Mouse (Mus musculus) heart, embryonic 14.5 days (tissue): Measurements from ENCODE around the gene Tanc1. TPM values are rescaled to one million over a fixed set of nuclear protein-coding genes. Genes with fewer than 3 reads are reported as not detected.

Experiments used
- ATAC-seq: fragments of 200-750 bp; cut with Nextera tagmentation; 2 replicates; pipeline ENCODE4 v1.8.0; 2017; ENCODE audit warnings: low read depth, moderate TSS enrichment; ENCODE audit not compliant: insufficient number of reproducible peaks, insufficient read depth, low FRiP score
- H3K27ac ChIP-seq, 2 experiments: fragments of 200-500 bp in 1 of 2; fragments of 300-500 bp in 1 of 2; sonication (generic) in 1 of 2; replicated peaks in 1 of 2; 2 replicates each; pipeline ENCODE4 v1.5.1; 2012 to 2014; ENCODE audit warnings: low read depth in 2 of 2, low read length in 2 of 2, control low read depth in 1 of 2, mild to moderate bottlenecking in 1 of 2, mixed read lengths in 1 of 2; ENCODE audit not compliant: control insufficient read depth in 1 of 2, insufficient read depth in 1 of 2
- H3K27me3 ChIP-seq: fragments of 300-500 bp; sonication (generic); 2 replicates; pipeline ENCODE4 v1.6.1; 2014; ENCODE audit warnings: mild to moderate bottlenecking, low read length, control low read depth; ENCODE audit not compliant: control insufficient read depth, insufficient read depth
- H3K36me3 ChIP-seq: fragments of 300-500 bp; sonication (generic); 2 replicates; pipeline ENCODE4 v1.6.1; 2014; ENCODE audit warnings: mild to moderate bottlenecking, control low read depth, low read length, mixed read lengths; ENCODE audit not compliant: control insufficient read depth, insufficient read depth
- H3K4me1 ChIP-seq, 2 experiments: fragments of 200-500 bp in 1 of 2; fragments of 300-500 bp in 1 of 2; sonication (generic) in 1 of 2; 2 replicates each; pipeline ENCODE4 v1.6.1; 2012 to 2014; ENCODE audit warnings: low read length in 2 of 2, control low read depth in 1 of 2, mixed read lengths in 1 of 2; ENCODE audit not compliant: control insufficient read depth in 2 of 2, insufficient read depth in 2 of 2
- H3K4me2 ChIP-seq: fragments of 300-500 bp; sonication (generic); 2 replicates; pipeline ENCODE4 v1.6.1; 2014; ENCODE audit warnings: mild to moderate bottlenecking, low read length
- H3K4me3 ChIP-seq, 2 experiments: fragments of 200-500 bp in 1 of 2; fragments of 300-500 bp in 1 of 2; sonication (generic) in 1 of 2; 2 replicates each; pipeline ENCODE4 v1.5.1; 2012 to 2014; ENCODE audit warnings: low read length in 2 of 2, mild to moderate bottlenecking in 2 of 2, control low read depth in 1 of 2, low read depth in 1 of 2, moderate library complexity in 1 of 2; ENCODE audit not compliant: control insufficient read depth in 1 of 2, insufficient read depth in 1 of 2
- H3K9ac ChIP-seq: fragments of 300-500 bp; sonication (generic); 2 replicates; pipeline ENCODE4 v1.6.1; 2014; ENCODE audit warnings: mild to moderate bottlenecking, low read length
- H3K9me3 ChIP-seq: fragments of 300-500 bp; sonication (generic); 2 replicates; pipeline ENCODE4 v1.6.1; 2016; ENCODE audit warnings: low read length, control low read depth; ENCODE audit not compliant: control insufficient read depth
- WGBS: fragments of 180-500 bp; shearing (Covaris S2); extraction: QIAGEN DNeasy Blood & Tissue Kit; methylation state at CpG from one replicate; pipeline ENCODE4 v1.1.7; 2014; 5-methylcytosine and 5-hydroxymethylcytosine counted together
- polyA plus RNA-seq: library from polyadenylated mRNA; unstranded; fragments of >200 nt; fragmentation: Nextera tagmentation; extraction: Ambion mirVana; gene quantifications from 2 replicates; pipeline ENCODE4 v1.2.1, GENCODE M21; 2014

Gene Tanc1
- polyA plus RNA-seq, 1 experiment from 2014 or later, result 27.2 TPM

- H3K4me3 ChIP-seq, result no peak overlapping the region
- no peak for ATAC-seq
- H3K9me3 ChIP-seq, result no peaks in the 10 kb centered on the region
- no peaks in the 10 kb centered on the region for H3K36me3 ChIP-seq
- no peaks in the 10 kb centered on the region for H3K27me3 ChIP-seq
- H3K9ac ChIP-seq, result no peak overlapping the region
- H3K4me1 ChIP-seq, result peaks cover 12 to 37% of the 10 kb centered on the region in 2 experiments
- no peak overlapping the region for H3K4me2 ChIP-seq
- no peak overlapping the region for H3K27ac ChIP-seq
- WGBS, result 73% methylated on average over 9 of the region's 9 CpGs
Measured at GRCm38 (mm10) chr2:59713626-59714556, 102.0 kb downstream of the Tanc1 start.

DNA sequence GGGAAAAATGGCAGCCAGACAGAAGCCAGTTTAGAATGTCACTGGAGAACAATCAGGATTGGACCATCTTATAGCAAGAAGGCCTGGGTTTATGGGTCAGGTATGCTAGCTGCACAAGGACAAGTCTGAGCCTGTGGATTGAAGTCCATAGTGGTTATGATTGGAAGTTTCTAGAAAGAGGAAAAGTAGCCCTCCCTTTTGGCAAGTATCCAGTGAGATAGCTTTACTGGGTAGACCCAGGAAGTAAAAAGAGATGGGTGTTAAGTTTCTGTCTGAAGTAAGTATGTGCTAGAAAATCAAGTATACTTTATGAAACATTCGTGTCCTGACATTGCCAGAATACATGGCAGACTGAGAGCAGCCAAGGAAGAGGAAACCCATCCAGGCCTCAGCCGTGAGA is 103.2 kb downstream of the Tanc1 start:
- no peak for ATAC-seq
- H3K4me1 ChIP-seq, result peaks cover 12 to 42% of the 10 kb centered on the region in 2 experiments

GRCm38 (mm10) chr2:59716461-59716860 is 104.6 kb downstream of the Tanc1 start:
- H3K4me3 ChIP-seq, result no peak overlapping the region
- no peaks in the 10 kb centered on the region for H3K9me3 ChIP-seq
- no peak overlapping the region for H3K27ac ChIP-seq
- H3K9ac ChIP-seq, result no peak overlapping the region
- no peaks in the 10 kb centered on the region for H3K27me3 ChIP-seq
- no peak for ATAC-seq
- no peaks in the 10 kb centered on the region for H3K36me3 ChIP-seq
- WGBS, result 56% methylated on average over 3 of the region's 3 CpGs
- H3K4me1 ChIP-seq, result peaks cover 17 to 47% of the 10 kb centered on the region in 2 experiments
- no peak overlapping the region for H3K4me2 ChIP-seq

More for the DNA sequence above, 103.2 kb downstream of the Tanc1 start:
- Histone ChIP-seq H3K9me3 (no peaks in the 10 kb centered on the region), H3K27ac (no peak overlapping the region), H3K9ac (no peak overlapping the region), H3K4me3 (no peak overlapping the region), H3K36me3 (no peaks in the 10 kb centered on the region), H3K27me3 (no peaks in the 10 kb centered on the region), H3K4me2 (no peak overlapping the region)
- WGBS, result 90% methylated on average over 2 of the region's 2 CpGs

DNA sequence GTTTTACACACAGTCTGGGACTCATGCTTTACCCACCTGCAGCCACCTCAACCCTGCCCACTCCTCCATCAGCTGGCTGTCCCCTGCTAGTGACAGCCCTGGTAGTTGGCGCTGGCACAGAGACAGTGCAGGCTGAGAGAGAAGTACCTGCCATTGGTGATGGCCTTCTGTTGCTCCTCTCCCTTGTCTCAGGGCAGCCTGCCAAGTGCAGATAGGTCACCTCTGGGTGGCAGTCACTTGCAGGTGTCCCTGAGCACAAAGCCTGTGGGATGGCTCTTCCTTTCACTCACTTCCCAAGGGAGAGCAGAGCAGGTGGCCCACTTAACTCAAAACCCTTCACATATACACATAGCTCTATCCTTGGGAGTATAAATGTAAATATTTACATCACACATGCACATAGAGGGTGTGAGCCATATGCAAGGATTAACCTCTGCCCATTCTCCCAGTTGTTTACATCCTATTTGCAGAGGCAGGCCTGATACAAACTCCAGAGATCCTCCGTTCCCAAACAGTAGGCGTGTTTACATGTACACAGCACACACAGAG is 106.0 kb downstream of the Tanc1 start:
- Histone ChIP-seq H3K27me3 (no peaks in the 10 kb centered on the region), H3K9me3 (no peaks in the 10 kb centered on the region), H3K4me2 (no peak overlapping the region), H3K4me1 (peaks cover 16 to 43% of the 10 kb centered on the region in 2 experiments), H3K27ac (no peak overlapping the region), H3K36me3 (no peaks in the 10 kb centered on the region), H3K9ac (no peak overlapping the region), H3K4me3 (no peak overlapping the region)
- ATAC-seq, result no peak
- 83% methylated on average over 3 of the region's 3 CpGs for WGBS

GRCm38 (mm10) chr2:59718601-59719416 is 107.0 kb downstream of the Tanc1 start:
- 75% methylated on average over 24 of the region's 24 CpGs for WGBS
- Histone ChIP-seq H3K4me1 (peaks cover 14 to 35% of the 10 kb centered on the region in 2 experiments), H3K27ac (no peak overlapping the region), H3K9ac (no peak overlapping the region), H3K4me2 (no peak overlapping the region), H3K27me3 (no peaks in the 10 kb centered on the region), H3K36me3 (no peaks in the 10 kb centered on the region), H3K4me3 (no peak overlapping the region), H3K9me3 (no peaks in the 10 kb centered on the region)
- no peak for ATAC-seq

DNA sequence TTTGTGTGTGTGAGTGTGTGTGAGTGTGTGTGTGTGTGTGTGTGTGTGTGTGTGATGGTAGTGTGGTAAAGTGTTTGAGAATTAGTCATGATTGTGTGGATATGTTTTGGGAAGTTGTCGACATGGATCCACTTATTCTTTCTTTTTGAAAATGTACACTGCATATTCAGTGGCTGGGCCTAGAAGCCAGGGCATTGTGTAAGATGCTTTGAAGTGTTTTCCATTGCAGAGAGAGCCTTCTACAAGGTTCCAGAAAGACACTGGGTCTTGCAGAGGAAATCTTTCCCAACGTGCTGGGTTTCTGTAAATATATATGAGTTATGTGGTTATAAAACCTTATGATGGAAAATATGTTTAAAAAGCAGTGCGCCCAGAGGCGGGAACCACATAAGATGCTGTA is 108.0 kb downstream of the Tanc1 start:
- ATAC-seq, result no peak
- WGBS, result 87% methylated on average over 4 of the region's 4 CpGs
- Histone ChIP-seq H3K36me3 (peaks cover 6% of the 10 kb centered on the region), H3K27me3 (no peaks in the 10 kb centered on the region), H3K4me1 (peaks cover 14 to 34% of the 10 kb centered on the region in 2 experiments), H3K9me3 (no peaks in the 10 kb centered on the region), H3K4me3 (no peak overlapping the region), H3K4me2 (no peak overlapping the region), H3K27ac (no peak overlapping the region), H3K9ac (no peak overlapping the region)

GRCm38 (mm10) chr2:59721119-59721518 is 109.3 kb downstream of the Tanc1 start:
- WGBS, result 52% methylated on average over 8 of the region's 8 CpGs
- no peak for ATAC-seq
- Histone ChIP-seq H3K36me3 (peaks cover 18% of the 10 kb centered on the region), H3K27ac (peak overlapping the region in 1 of 2 experiments; percentile 44; a peak in 1 of 4 replicates), H3K9me3 (no peaks in the 10 kb centered on the region), H3K4me2 (no peak overlapping the region), H3K4me3 (no peak overlapping the region), H3K27me3 (no peaks in the 10 kb centered on the region), H3K4me1 (peaks cover 14 to 35% of the 10 kb centered on the region in 2 experiments), H3K9ac (no peak overlapping the region)
